Mouse (Mus musculus) spleen, postnatal 10 days (tissue): ENCODE measurements at regions not wholly inside any gene's neighbourhood (a gene's known extent, or its start where the extent isn't known, plus 50 kb on each side); places are given as distances from the start of the nearest gene placed in this dataset.
A peak's percentile ranks its signal among the peaks of the same experiment; 100 is the strongest.

Source experiments
- DNase-seq, 2 experiments: peaks; one replicate each; pipeline ENCODE4 v3.0.0; 2021 to 2022; ENCODE audit warnings: low spot score in 2 of 2

DNA sequence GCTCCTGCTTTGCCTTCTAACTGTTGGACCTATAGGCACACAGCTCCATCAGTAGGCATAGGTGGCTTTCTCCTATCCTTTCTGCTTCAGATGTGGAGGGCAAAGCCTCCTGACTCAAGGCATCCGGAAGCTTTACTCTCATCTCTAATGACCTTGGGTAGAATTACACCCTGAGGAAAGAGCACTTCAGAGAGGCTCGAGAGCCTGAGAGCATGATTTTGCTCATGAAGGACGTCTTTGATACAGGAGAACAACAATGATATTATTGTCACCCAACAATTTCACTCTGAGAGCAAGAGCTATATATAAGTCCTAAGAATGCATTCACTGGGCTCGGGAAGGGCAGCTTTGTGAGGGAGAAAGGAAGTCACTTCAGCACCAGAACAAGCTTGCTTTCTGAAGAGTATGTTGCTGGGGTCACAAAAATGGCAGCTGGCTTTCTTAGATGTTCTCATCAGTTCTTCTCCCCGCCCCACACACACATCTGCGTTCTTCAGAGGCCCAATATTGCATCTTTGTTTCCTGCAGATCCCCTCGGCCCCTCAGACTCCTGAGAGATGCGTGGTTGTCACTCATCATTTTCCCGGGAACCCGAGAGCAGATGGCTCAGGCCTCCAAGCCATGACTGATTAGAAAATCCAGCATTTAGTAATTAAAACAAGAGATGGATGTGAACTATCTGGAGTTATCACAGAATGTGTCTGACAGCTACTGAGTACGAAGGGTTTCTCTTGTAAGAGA, 110.7 kb upstream of the Tgfbr2 start:
- no peak for DNase-seq

DNA sequence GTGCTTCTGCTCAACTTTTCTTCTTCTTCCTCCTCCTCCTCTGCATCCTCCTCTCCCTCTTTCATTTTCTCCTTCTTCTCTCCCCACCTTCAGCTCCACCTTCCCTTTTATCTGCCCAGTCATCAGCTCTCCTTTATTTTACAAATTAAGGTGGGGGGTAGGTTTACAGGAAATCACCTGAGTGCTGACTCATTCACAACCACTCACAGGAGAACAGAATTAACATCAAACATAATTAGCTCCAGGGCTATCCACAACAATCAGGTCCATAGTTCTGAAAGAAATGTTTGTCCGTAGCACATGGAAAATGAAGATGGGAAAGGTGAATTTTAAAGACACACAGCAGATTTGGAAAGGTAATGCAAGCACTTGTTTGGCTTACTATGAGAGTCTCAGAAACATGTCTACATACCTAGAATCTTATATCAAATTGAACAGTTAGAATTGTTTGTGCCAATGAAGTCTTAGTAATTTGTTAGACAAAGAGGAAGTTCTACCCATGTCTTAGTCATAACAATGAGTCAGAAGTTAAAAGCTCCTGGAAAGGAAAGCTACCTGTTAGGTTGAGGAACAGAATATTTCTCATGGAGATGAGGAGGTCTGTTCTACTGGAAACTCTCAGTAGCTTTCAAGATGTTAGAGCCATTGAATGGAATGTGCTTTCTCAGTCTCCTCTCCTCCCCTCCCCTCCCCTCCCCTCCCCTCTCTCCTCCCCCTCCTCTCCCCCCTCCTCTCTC, 108.8 kb upstream of the Tgfbr2 start:
- DNase-seq, result no peak

DNA sequence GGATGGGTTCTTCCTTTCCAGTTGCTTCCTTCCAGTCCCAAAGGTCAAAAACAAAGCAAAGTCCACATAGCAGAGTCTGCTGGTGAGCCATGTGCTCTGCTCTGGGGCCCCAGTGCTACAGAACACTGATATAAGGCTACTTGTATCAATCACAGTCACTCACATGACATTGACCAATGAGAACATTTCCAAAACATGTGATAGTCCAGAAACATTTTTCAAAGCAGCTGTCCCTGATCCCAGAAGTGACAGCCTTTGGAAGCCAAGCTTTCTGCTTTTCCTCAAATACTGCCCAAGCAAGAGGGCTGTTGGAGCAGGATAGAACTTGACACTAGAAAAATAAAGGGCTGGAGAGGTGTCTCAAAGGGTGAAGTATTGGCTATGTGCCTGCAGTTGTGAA, 106.5 kb upstream of the Tgfbr2 start:
- no peak for DNase-seq

DNA sequence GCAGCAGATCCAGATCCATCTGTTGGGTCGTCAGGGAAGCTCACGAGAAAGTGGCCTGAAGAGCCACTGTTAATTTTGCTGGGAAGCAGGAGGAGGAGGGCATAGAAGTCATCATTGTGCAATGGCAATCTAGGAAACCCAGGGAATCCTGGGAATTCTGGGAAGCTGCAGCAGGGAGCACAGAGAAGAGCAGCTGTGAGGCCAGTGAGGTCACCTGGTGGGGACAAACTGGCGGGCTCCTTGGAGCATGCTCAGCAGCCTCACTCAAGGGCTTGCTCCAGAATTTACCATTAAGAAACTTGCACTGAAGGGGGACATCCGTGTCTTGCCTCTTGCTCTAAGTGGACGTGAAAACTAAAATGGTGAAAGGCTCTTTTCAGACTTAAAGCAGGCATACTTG, 105.0 kb upstream of the Tgfbr2 start:
- DNase-seq, result no peak

- DNase-seq, result no peak
These were observed 103.7 kb upstream of the Tgfbr2 start for GRCm38 (mm10) chr9:116278862-116279261.

- DNase-seq, result no peak
These were observed 102.6 kb upstream of the Tgfbr2 start for GRCm38 (mm10) chr9:116277736-116278135.

GRCm38 (mm10) chr9:116276141-116276540, 101.0 kb upstream of the Tgfbr2 start:
- DNase-seq, result no peak

- DNase-seq, result no peak
These were observed 97.3 kb upstream of the Tgfbr2 start for GRCm38 (mm10) chr9:116272446-116272845.

- DNase-seq, result peak in 1 of 2 experiments; percentile 25
These were observed 95.3 kb upstream of the Tgfbr2 start for GRCm38 (mm10) chr9:116270417-116270828.

DNA sequence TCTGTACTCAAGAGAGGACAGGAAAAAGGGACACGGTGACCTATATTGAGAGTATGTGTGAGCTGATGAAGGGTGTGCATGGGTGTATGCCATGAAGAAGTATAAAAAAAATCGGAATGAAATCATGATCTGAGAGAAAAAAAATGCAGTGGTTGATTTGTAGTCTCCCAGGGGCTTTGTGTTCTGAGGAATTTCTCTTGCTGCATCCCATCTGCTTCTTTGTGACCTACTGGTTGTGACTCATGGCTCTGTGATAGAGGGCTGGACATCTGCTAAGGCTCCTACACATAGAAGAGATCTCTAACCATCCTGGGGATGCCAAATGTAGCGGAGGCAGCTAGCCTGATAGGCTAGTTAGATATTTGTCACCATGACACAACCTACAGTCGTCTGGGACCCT, 92.3 kb upstream of the Tgfbr2 start:
- DNase-seq, result no peak

DNA sequence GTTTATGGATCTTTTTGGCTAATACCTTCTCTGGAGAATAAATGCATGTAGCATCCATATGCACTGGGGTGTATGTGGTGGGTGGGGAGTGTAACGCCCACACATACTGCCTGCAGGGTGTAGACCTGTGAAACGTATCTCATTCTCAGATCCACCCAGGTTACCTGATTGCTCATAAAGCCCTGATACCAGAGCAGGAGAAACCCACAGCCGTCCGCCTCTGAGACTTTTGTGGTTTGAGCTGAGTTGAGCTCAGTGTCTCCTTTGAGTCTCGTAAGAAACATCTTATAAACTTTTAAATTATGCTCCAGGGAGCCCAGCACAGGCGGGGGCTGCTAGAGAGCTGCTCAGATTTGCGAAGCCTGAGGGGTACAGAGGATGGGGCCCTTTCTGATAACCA, 88.7 kb upstream of the Tgfbr2 start:
- DNase-seq, result no peak

DNA sequence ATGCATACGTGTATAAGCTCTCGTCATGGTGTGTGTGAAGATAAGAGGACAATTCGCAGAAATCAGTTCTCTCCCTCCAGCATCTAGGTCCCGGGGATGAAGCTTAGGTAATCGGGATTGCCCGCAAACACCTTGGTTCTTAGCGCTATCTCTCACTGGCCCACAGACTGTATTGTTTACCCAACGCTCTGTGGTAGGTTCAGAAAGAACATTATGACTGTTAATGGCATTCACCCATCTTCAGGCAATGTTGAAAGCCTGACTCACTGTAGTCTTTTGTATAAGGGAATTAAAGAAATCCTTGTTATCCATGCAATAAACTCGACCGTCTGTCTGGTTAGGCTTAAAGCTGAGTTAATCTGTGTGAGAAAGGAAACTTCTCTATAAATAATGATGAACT, 84.4 kb upstream of the Tgfbr2 start:
- no peak for DNase-seq

DNA sequence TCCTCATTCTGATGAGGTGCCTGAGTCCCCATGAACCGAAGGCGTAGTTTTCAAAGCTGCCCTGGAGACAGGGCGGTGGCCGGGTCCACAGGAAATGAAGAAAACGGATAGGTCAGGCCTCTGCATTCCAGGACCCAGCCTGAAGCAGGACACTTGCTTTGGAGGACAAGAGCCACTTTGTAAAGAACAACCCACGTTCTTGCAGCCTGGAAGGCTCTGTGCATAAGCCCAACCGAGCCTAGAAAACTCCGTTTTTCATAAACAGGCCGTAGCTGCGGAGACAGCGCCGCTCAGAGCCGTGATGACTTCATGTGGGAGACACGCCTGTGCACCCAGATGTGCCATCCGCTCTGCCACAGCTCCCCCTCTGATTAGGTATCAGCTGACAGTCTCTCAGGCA, 78.4 kb upstream of the Tgfbr2 start:
- DNase-seq, result peak; percentile 12 to 58

DNA sequence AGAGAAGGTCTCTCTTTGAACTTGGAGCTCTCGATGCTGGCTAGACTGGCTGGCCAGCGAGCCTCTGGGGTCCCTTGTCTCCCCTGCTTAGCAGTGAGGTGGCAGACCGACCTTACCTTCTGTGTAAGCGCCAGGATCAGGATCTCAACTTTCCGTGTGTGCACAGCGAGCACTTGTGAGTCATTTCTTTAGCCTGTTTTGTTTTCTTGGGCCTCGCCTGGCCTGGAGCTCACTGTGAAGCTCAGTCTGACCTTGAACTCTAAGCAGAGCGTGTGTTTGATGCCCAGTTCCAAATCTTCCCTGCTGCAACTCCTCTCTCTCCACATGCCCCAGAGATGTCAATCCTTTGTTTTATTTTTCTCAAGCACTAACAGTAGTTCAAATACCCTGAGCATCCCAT, 77.6 kb upstream of the Tgfbr2 start:
- no peak for DNase-seq

DNA sequence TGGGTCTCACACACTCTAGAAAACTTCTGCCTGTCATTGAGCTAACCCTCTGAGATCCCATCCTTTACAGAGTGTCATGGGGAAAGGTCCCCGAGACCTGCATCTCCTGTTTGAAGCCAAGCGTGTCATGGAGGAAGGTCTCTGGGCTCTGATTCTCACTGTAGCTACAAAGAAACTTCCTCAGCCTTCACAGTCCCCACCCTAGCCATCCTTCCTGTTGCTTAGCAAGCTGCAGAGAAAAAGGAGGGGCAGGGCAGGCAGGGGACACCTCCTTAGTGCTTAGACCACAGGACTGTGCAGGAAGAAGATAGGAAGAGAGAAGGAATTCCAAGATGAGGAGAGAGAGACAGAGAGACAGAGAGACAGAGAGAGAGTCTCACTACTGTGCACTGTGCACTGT, 74.6 kb upstream of the Tgfbr2 start:
- no peak for DNase-seq

DNA sequence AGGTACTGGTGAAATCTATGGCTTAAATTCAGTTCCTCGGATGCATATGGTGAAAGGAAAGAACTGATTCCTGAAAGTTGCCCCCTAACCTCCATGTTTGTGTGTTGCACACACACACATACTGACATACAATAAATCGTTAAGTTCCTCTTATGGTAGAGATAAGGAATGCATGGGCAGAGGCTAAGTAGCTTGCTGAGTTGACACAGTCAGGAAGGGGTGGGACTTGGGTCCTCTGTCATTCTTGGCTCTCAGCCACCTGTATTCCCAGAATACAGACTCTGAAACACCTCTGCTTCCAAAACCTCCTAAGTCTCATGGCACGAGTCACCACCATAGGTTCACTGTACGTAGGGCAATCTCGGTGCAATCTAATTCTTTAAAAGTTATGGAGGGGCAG, 70.0 kb upstream of the Tgfbr2 start:
- DNase-seq, result no peak

GRCm38 (mm10) chr9:116244619-116244899, 69.4 kb upstream of the Tgfbr2 start:
- no peak for DNase-seq

GRCm38 (mm10) chr9:116243775-116244618, 68.8 kb upstream of the Tgfbr2 start:
- DNase-seq, result no peak

DNA sequence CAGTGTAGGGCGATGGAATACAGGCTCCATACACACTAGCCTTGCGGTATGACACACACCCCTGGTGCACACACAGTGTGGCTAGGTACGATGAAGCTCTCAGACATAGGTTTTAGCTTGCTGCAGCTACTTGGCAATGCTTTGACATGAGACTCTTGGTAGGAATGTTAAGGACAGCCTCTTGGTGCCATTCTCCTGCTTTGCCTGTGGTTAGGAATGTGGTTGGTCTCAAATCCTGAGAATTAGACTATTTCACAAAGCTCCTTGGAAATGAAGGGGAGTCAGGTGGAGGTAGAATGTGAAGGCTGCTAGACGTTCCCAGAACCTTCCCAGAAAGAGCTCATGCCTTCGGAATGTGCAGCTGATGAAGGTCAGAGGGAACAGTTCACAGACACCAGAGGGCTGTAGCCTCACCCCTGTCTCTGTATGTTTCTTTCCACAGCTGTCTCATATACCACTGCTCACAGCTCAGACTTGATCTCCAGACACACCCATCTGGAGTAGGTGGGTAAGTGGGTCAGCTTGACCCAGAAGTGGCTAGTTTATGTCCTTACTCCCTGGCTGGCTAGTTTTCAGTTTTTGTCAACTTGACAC, 66.9 kb upstream of the Tgfbr2 start:
- no peak for DNase-seq

GRCm38 (mm10) chr9:116241290-116241689, 66.1 kb upstream of the Tgfbr2 start:
- no peak for DNase-seq

- DNase-seq, result no peak
These were observed 61.7 kb upstream of the Tgfbr2 start for GRCm38 (mm10) chr9:116236836-116237235.

DNA sequence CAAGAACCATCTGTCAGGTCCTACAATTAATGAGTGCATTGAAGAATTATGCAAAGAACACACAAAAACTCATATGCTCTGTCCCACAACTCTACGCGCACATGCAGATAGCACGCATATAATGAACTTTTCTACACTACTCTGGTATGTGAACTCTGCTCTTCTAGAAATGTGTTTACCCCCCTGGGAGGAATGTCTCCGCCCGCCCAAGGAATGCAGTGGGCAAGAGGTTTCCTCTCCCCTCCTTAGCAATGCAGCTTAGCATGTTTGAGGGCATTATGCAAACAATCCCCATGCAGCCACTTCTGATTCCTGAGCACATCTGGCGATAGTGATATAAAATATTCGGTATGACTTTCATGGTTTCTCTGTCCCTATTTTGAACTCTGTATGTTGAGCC, 59.0 kb upstream of the Tgfbr2 start:
- no peak for DNase-seq
